Mouse (Mus musculus): ENCODE results near the gene Fbxo41.

DNA sequence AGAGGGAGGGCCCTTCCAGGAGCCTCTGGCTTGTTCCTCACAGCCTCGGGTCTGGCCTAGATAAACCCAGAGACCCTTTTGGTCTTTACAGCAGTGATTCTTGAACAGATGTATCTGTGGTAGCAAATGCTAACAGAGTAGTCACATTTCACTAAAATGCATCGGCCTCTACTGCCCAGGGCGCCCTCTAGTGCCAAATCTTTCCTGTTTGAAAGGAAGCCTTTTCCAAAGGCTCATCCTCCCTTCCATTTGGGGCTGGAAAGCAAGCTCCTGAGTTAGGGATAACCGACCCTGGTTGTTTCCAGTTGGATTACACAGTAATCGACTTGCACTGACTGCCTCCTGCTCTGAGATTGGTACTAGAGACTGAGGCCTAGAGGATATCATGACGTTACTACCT is 7.7 kb upstream of the Fbxo41 start:
- no peak for TF ChIP-seq EP300 (IDR thresholded peaks at IDR 0.05; ENCODE audit: low read depth)
- peak; percentile 48 for TF ChIP-seq CTCF (IDR thresholded peaks at IDR 0.05; ENCODE audit: low read depth)
